Mouse (Mus musculus): Measurements from ENCODE around the gene Synj2bp. TPM values are rescaled to one million over a fixed set of nuclear protein-coding genes. Genes with fewer than 3 reads are reported as not detected.

Gene Synj2bp
- 10 to 100 TPM; 11.9 to 13.7 TPM for total RNA-seq (2023)

DNA sequence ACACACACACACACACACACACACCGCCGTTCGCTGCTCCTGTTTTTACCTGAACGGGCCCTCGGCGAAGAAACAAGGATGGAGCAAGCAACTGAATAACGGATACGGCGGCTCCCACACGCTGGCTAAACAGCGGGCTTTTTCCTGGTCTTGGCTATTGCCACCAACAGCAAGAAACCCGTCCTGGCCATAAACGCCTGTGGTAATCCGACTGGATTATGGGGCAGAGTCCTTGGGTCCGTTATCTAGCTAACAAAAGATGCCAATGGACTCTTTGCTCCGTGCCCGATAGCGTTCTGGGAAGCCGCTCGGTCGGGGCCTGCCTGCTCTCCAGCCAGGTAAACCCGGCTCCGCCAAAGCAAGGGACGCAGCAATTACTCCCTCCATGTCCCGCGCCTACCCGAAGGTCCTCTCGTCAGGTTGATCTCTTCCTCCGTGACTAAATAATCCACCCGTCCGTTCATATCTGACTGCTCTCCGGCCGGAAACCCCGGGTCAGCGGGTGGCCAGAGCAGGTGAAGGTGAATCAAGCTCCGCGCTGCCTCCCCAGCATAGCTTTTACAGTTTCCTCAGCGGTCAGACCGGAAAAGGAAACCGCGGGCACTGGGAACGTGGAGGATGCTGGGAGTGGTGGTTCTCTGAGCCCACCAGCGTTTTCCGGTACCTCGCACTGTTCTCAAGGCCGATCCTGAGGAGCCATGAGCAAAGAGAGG, at the start of gene Synj2bp, which contains the start of gene Gm20498:
Gene Synj2bp (minus strand): TSS at position 596 of the 713 bp plus-strand sequence.
Gene Gm20498 (minus strand): TSS at position 590 of the 713 bp plus-strand sequence.

GRCm38 (mm10) chr12:81568374-81568773, 35.7 kb upstream of the Synj2bp start, which contains the start of gene Adam21:
Adam21 (minus strand) TSS chr12:81568474.

GRCm38 (mm10) chr12:81484727-81485191, 48.0 kb downstream of the Synj2bp start, which contains the start of gene Cox16:
Cox16 (minus strand) TSS chr12:81485127.

Other genes with a start within 250 kb of the Synj2bp start
- gene Slc8a3, start 199.7 kb downstream of the Synj2bp start, total RNA-seq (2023), result under 1 TPM; 0.24 to 0.38 TPM
- gene Gm4787, start 153.4 kb downstream of the Synj2bp start, total RNA-seq (2023), result under 1 TPM; 0.31 to 0.93 TPM
- 1 to 10 TPM in 1 of 2 experiments, under 1 TPM in 1; 0.48 to 1.1 TPM for gene Adam4, start 111.0 kb downstream of the Synj2bp start, total RNA-seq (2023)
- 10 to 100 TPM; 28.2 to 38.4 TPM for gene Cox16, start 47.8 kb downstream of the Synj2bp start, total RNA-seq (2023)
- gene Gm20498, start within 50 bp of the Synj2bp start, total RNA-seq (2023), result 1 to 10 TPM; 8.8 to 9.7 TPM
- gene Adam21, start 35.6 kb upstream of the Synj2bp start, total RNA-seq (2023), result not detected
- 10 to 100 TPM; 22.3 to 23.8 TPM for gene Med6, start 62.1 kb upstream of the Synj2bp start, total RNA-seq (2023)
- not detected for gene Ttc9, start 98.3 kb upstream of the Synj2bp start, total RNA-seq (2023)
- 10 to 100 TPM; 32.6 to 37.3 TPM for gene Map3k9, start 248.3 kb upstream of the Synj2bp start, total RNA-seq (2023)